Mouse (Mus musculus): Measurements from ENCODE around the gene Gm13023. TPM values are rescaled to one million over a fixed set of nuclear protein-coding genes. Genes with fewer than 3 reads are reported as not detected.
"Not testable (repeated sequence)": the region's sequence is repeated elsewhere in the genome, so short reads cannot be mapped to it uniquely, and the experiment has no call there.

Gene Gm13023
- polyA plus RNA-seq (2012; rRNA removed), result not detected in 2 replicates

GRCm38 (mm10) chr4:143789052-143789451 lies at the start of gene Gm13023:
Gene Gm13023 (plus strand): TSS chr4:143789352.
- not testable (repeated sequence) for H3K4me1 ChIP-seq (ENCODE audit: control insufficient read depth, insufficient read depth, insufficient read length); H3K36me3 ChIP-seq (ENCODE audit: control insufficient read depth, insufficient read depth, low read length); H3K4me3 ChIP-seq (ENCODE audit: extremely low read depth, insufficient read depth, insufficient read length); H3K27ac ChIP-seq (ENCODE audit: insufficient read depth, low read length); DNase-seq (ENCODE audit: low read depth in 1 of 2, low spot score in 2 of 2); H3K27me3 ChIP-seq (ENCODE audit: control insufficient read depth, insufficient read depth, low read length)
- WGBS, result 89% methylated on average over 3 of the region's 3 CpGs

- Histone ChIP-seq H3K36me3 (ENCODE audit: control insufficient read depth, insufficient read depth, low read length) (no peaks in the 10 kb centered on the region), H3K27me3 (ENCODE audit: control insufficient read depth, insufficient read depth, low read length) (no peaks in the 10 kb centered on the region), H3K27ac (ENCODE audit: insufficient read depth, low read length) (no peak within 1 kb of the TSS), H3K4me1 (ENCODE audit: control insufficient read depth, insufficient read depth, insufficient read length) (no peaks in the 10 kb centered on the region), H3K4me3 (ENCODE audit: extremely low read depth, insufficient read depth, insufficient read length) (no peak within 1 kb of the TSS)
- 87% methylated on average over 2 of the region's 2 CpGs for WGBS
- no peak for DNase-seq (ENCODE audit: low read depth in 1 of 2, low spot score in 2 of 2)
- TF ChIP-seq CTCF (IDR thresholded peaks at IDR 0.05; ENCODE audit: extremely low read depth, insufficient read depth, insufficient read length, insufficient replicate concordance), result no peak
- TF ChIP-seq POLR2A (IDR thresholded peaks at IDR 0.05; ENCODE audit: low read depth, low read length), result no peak
Measured at GRCm38 (mm10) chr4:143815993-143816392, 26.8 kb downstream of the Gm13023 start, which contains the start of gene Gm13084. Gene Gm13084 (minus strand): TSS chr4:143816093.

Other genes starting within 250 kb of the Gm13023 start
- not detected in 2 replicates for gene BC080695, start 237.7 kb upstream of the Gm13023 start, polyA plus RNA-seq (2012; rRNA removed)
- gene Gm13057, start 237.6 kb upstream of the Gm13023 start, polyA plus RNA-seq (2012; rRNA removed), result not detected in 2 replicates
- gene Gm13083, start 174.3 kb upstream of the Gm13023 start, polyA plus RNA-seq (2012; rRNA removed), result not detected in 2 replicates
- gene Gm13088, start 132.1 kb upstream of the Gm13023 start, polyA plus RNA-seq (2012; rRNA removed), result not detected in 2 replicates
- gene Gm13089, start 86.6 kb upstream of the Gm13023 start, polyA plus RNA-seq (2012; rRNA removed), result not detected in 2 replicates
- gene Gm13078, start 69.9 kb upstream of the Gm13023 start, polyA plus RNA-seq (2012; rRNA removed), result not detected in 2 replicates
- not detected in 2 replicates for gene Gm13084, start 26.7 kb downstream of the Gm13023 start, polyA plus RNA-seq (2012; rRNA removed)
- not detected in 2 replicates for gene Gm13103, start 57.1 kb downstream of the Gm13023 start, polyA plus RNA-seq (2012; rRNA removed)
- gene Pramef6, start 111.0 kb downstream of the Gm13023 start, polyA plus RNA-seq (2012; rRNA removed), result not detected in 2 replicates
- gene Pramef25, start 161.7 kb downstream of the Gm13023 start, polyA plus RNA-seq (2012; rRNA removed), result not detected in 2 replicates
- not detected in 2 replicates for gene Gm13101, start 177.6 kb downstream of the Gm13023 start, polyA plus RNA-seq (2012; rRNA removed)
- gene Pramef17, start 205.0 kb downstream of the Gm13023 start, polyA plus RNA-seq (2012; rRNA removed), result not detected in 2 replicates